Mouse (Mus musculus) midbrain, embryonic 16.5 days (tissue): ENCODE measurements around the gene Wfdc5. TPM values are rescaled to one million over a fixed set of nuclear protein-coding genes. Genes with fewer than 3 reads are reported as not detected.

Experiments
- ATAC-seq: fragments of 200-750 bp; cut with Nextera tagmentation; 2 replicates; pipeline ENCODE4 v1.8.0; 2017; ENCODE audit warnings: moderate TSS enrichment
- H3K27ac ChIP-seq: fragments of 300-500 bp; sonication (generic); 2 replicates; pipeline ENCODE4 v1.5.1; 2014; ENCODE audit warnings: mild to moderate bottlenecking, low read length, mixed read lengths
- H3K27me3 ChIP-seq: fragments of 300-500 bp; sonication (generic); 2 replicates; pipeline ENCODE4 v1.6.1; 2014; ENCODE audit warnings: low read depth, low read length, mixed read lengths; ENCODE audit not compliant: control insufficient read depth, insufficient read depth
- H3K36me3 ChIP-seq: fragments of 300-500 bp; sonication (generic); 2 replicates; pipeline ENCODE4 v1.6.1; 2014; ENCODE audit warnings: mild to moderate bottlenecking, low read length, moderate library complexity, mixed read lengths; ENCODE audit not compliant: control insufficient read depth, insufficient read depth
- H3K4me1 ChIP-seq: fragments of 300-500 bp; sonication (generic); 2 replicates; pipeline ENCODE4 v1.6.1; 2014; ENCODE audit warnings: mild to moderate bottlenecking, low read length, mixed read lengths; ENCODE audit not compliant: control insufficient read depth, insufficient read depth
- H3K4me2 ChIP-seq: fragments of 300-500 bp; sonication (generic); 2 replicates; pipeline ENCODE4 v1.6.1; 2014; ENCODE audit warnings: mild to moderate bottlenecking, low read length, mixed read lengths
- H3K4me3 ChIP-seq: fragments of 300-500 bp; sonication (generic); 2 replicates; pipeline ENCODE4 v1.5.1; 2014; ENCODE audit warnings: low read depth, mild to moderate bottlenecking, low read length, moderate library complexity, mixed read lengths
- H3K9ac ChIP-seq: fragments of 300-500 bp; sonication (generic); 2 replicates; pipeline ENCODE4 v1.6.1; 2014; ENCODE audit warnings: low read depth, low read length, mixed read lengths
- H3K9me3 ChIP-seq: fragments of 300-500 bp; sonication (generic); replicated peaks from 2 replicates; pipeline ENCODE4 v1.6.1; 2014; ENCODE audit warnings: mild to moderate bottlenecking, low read length, mixed read lengths; ENCODE audit not compliant: control insufficient read depth, poor library complexity, severe bottlenecking
- WGBS: fragments of 180-500 bp; shearing (Covaris S2); extraction: QIAGEN DNeasy Blood & Tissue Kit; methylation state at CpG from one replicate; pipeline ENCODE4 v1.1.7; 2014; 5-methylcytosine and 5-hydroxymethylcytosine counted together
- polyA plus RNA-seq: library from polyadenylated mRNA; unstranded; fragments of >200 nt; fragmentation: Nextera tagmentation; extraction: Ambion mirVana; gene quantifications from 2 replicates; pipeline ENCODE4 v1.2.1, GENCODE M21; 2015

Gene Wfdc5
- polyA plus RNA-seq, 1 experiment from 2014 or later, result not detected

DNA sequence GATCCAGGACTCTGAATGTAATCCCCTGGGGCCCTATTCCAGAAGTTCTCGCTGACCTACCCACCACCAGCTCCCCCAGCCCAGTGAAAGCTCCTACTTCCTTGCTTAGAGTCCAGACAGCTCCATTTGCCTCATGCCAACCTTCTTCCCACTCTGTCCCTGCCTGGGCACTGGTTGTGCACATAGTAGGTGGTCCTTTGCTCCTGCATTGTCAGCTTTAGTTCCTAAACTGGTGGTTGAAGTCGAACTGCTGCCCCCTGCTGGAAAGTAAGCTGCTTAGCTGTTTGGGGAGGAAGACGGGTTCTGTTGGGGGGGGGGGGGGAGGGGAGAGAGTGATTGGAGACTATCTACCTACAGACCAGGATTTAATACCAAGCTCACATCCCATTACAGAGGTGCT, 2.4 kb downstream of the Wfdc5 start:
- ATAC-seq, result no peak
- Histone ChIP-seq H3K36me3 (no peaks in the 10 kb centered on the region), H3K4me3 (no peak overlapping the region), H3K27ac (no peak overlapping the region), H3K9ac (no peak overlapping the region), H3K4me2 (no peak overlapping the region), H3K9me3 (no peaks in the 10 kb centered on the region), H3K27me3 (no peaks in the 10 kb centered on the region; the same call in 1 of the 2 replicates), H3K4me1 (no peaks in the 10 kb centered on the region)
- WGBS, result 35% methylated on average over 3 of the region's 3 CpGs

DNA sequence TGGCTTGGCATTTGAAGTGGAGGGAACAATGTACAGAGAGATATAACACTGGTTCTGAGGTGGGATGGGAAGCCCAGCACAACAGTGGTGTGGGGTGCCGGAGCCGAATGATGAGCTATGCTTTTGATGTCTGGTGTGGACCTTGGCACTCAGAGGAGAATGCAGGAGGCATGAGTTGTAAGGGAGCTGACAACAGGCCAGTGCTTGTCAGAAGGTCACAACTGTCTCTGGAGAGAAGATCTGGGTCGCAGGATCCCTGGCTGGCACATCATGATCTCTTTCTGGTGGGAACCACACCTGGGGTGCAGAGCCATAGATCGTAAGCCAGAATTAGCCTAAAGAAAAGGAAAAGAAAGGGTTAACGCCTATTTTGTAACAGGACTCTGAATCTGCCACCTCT, 4.7 kb downstream of the Wfdc5 start:
- no peak for ATAC-seq
- no peaks in the 10 kb centered on the region for H3K9me3 ChIP-seq
- no peaks in the 10 kb centered on the region for H3K36me3 ChIP-seq
- H3K9ac ChIP-seq, result no peak overlapping the region
- H3K4me3 ChIP-seq, result no peak overlapping the region
- 85% methylated on average over 5 of the region's 5 CpGs for WGBS
- H3K4me2 ChIP-seq, result no peak overlapping the region
- H3K27me3 ChIP-seq, result no peaks in the 10 kb centered on the region; the same call in 1 of the 2 replicates
- no peaks in the 10 kb centered on the region for H3K4me1 ChIP-seq
- no peak overlapping the region for H3K27ac ChIP-seq

DNA sequence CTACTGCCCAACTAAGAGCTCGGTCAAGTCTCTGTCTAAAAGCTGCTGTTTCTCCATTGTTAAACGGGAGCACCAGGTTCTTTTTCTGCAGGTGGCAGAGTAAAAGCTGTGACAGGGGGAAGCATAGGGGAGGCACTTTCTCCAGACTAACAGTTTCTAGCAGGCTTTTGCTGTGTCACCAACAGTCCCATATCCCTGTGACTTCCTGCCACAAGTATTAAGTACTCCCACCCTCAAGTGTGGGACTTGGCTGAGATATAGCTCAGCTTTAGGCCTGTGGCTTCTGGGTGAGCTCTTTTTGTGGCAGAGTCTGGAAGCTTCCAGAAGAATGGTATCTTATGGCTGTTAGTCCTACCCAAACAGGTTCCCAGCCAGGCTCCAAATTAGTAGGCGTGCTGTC, 6.7 kb downstream of the Wfdc5 start:
- peaks cover 3% of the 10 kb centered on the region for H3K4me1 ChIP-seq
- no peak overlapping the region for H3K9ac ChIP-seq
- H3K27ac ChIP-seq, result no peak overlapping the region
- H3K4me2 ChIP-seq, result no peak overlapping the region
- H3K4me3 ChIP-seq, result no peak overlapping the region
- no peaks in the 10 kb centered on the region for H3K36me3 ChIP-seq
- no peaks in the 10 kb centered on the region for H3K9me3 ChIP-seq
- ATAC-seq, result no peak
- H3K27me3 ChIP-seq, result peaks cover 12% of the 10 kb centered on the region
- WGBS, result 74% methylated on average over 3 of the region's 3 CpGs

DNA sequence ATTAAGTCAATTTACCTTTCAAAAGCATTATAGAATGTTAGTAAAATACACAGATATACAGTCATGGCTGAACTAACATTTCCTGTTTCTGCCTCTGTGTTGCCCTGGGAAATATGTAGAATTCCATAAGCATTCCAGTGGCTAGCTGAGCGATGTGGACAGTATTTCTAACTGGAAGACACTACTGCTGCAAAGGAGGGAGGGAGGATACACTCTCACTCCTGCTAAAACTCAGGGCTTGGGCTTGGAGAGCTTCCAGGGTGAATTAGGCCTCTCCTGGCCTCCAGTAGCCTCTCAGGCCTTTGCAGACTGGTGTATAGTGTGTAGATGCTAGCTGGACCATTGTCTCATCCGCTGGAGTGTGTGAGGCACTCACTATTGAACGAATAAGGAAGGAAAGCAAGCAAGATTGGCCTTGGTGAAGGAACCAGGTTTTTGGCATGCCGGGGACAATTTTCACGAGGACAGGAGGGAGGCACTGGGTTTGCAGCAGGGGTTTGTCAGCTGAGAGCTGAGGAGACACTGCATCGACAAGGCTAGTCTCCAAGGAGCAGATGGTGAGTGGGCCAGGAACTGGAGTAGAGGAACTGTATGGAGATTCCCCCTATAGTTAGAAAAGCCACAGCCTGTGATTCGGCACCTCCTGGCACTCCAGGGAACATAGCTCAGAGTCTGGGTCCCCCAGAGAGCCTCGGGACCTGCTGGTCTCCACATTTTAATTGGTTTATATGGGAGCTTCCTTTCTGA, 7.7 kb downstream of the Wfdc5 start:
- Histone ChIP-seq H3K4me1 (peaks cover 8% of the 10 kb centered on the region), H3K4me3 (no peak overlapping the region), H3K9me3 (no peaks in the 10 kb centered on the region), H3K27me3 (peaks cover 20% of the 10 kb centered on the region), H3K36me3 (no peaks in the 10 kb centered on the region), H3K9ac (no peak overlapping the region), H3K4me2 (no peak overlapping the region), H3K27ac (no peak overlapping the region)
- no peak for ATAC-seq
- WGBS, result 79% methylated on average over 8 of the region's 8 CpGs

DNA sequence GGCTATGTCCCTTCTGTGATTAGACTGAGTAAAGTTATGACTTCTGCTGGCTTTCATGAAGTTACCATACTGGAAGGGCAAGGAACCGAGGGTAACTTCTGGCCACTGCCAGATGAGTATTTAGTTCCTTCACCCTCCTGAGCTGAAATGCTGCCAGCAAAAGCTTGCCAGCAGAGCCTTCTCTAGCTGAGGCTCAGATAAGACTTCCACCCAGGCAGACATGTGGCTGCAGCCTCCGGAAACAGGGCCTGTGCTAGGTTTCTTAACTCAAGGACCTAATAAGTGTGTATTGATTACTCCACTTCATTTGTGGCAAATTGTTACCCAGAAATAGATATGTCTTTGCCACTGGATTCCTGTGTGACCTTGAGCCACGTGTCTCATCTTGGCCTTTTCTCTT, 9.1 kb downstream of the Wfdc5 start:
- no peaks in the 10 kb centered on the region for H3K9me3 ChIP-seq
- H3K4me3 ChIP-seq, result no peak overlapping the region
- no peak for ATAC-seq
- no peaks in the 10 kb centered on the region for H3K36me3 ChIP-seq
- no peak overlapping the region for H3K27ac ChIP-seq
- H3K4me1 ChIP-seq, result peaks cover 8% of the 10 kb centered on the region
- WGBS, result 71% methylated on average over 3 of the region's 3 CpGs
- H3K4me2 ChIP-seq, result no peak overlapping the region
- H3K9ac ChIP-seq, result no peak overlapping the region
- peaks cover 35% of the 10 kb centered on the region for H3K27me3 ChIP-seq

DNA sequence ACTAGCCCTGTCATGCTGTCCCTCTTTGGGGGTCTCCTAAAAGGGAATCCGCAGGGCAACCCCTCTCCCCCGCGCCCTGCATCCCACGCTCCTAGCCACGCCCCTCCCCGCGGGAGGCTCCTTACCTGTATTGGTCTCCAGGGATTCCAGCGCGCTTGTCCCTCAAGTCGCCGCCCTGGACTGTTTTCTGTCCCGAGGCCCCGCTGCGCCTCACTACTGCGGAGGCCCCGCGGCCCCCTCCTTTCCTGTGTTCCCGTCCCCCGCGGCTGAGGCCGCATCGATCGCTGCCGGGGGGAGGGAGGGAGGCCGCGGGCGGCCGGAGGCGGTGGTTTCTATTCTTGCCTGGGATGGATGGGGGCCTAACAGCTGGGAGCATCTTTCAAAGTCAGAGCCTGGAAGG, 11.6 kb downstream of the Wfdc5 start, which contains the start of gene Kcns1:
Kcns1 (minus strand) TSS at position 212 of the 400 bp plus-strand sequence.
- Histone ChIP-seq H3K9me3 (no peaks in the 10 kb centered on the region), H3K27ac (no peak within 1 kb of the TSS), H3K4me2 (peak within 1 kb of the TSS; percentile 73), H3K27me3 (peaks cover 59% of the 10 kb centered on the region), H3K4me1 (peaks cover 12% of the 10 kb centered on the region), H3K36me3 (no peaks in the 10 kb centered on the region), H3K9ac (0 out of 2 replicates have a peak within 1 kb of the TSS, but pooled peaks have one; percentile 45), H3K4me3 (peak within 1 kb of the TSS; percentile 38)
- WGBS, result under 1% methylated on average over 27 of the region's 29 CpGs
- no peak for ATAC-seq

DNA sequence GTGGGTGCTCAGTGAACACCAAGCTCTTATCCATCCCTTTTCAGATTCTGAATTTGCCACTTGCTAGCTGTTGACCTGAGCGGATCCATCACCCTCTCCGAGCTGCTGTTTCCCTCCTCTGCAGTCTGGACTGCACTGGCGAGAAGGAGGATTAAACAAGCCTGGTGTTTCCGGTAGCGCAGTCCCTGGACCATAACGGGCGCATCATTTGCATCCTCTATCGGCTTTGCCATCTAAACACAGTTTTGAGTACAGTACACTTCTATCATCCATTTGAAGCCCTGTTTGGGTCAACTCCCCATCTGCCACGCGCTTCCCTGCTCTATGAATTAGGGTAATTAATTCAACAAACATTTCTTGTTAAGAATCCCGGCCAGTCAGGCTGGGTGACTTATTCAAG, 12.2 kb downstream of the Wfdc5 start:
- Histone ChIP-seq H3K9me3 (no peaks in the 10 kb centered on the region), H3K27me3 (peaks cover 62% of the 10 kb centered on the region), H3K36me3 (no peaks in the 10 kb centered on the region), H3K4me2 (peak overlapping the region; percentile 73), H3K27ac (no peak overlapping the region), H3K4me1 (peaks cover 12% of the 10 kb centered on the region), H3K9ac (no peak overlapping the region), H3K4me3 (peak overlapping the region; percentile 38; the same call in 1 of the 2 replicates)
- WGBS, result 1% methylated on average over 11 of the region's 11 CpGs
- no peak for ATAC-seq

DNA sequence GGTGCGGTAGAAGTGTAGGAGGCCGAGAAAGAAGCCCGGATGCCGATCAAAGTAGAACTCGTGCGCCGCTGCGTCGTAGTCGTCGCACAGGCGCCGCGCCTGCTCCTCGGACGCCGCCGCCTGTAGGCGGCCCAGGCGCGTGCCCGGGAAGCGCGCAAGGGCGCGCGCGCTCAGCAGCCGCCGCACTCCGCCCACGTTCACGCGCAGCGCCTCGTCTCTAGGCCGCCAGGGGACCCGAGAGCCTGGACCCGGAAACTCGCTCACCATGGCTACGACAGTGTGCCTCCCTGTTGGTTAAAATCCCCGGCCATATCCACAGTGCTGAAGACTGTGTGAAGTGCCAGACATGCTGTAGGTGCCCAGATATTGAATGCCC, 14.0 kb downstream of the Wfdc5 start:
- Histone ChIP-seq H3K27ac (no peak overlapping the region), H3K36me3 (no peaks in the 10 kb centered on the region), H3K9ac (peak overlapping the region; percentile 57), H3K4me1 (peaks cover 12% of the 10 kb centered on the region), H3K27me3 (peaks cover 62% of the 10 kb centered on the region), H3K9me3 (no peaks in the 10 kb centered on the region), H3K4me3 (peak overlapping the region; percentile 44), H3K4me2 (peak overlapping the region; percentile 65)
- ATAC-seq, result peak; percentile 52; the same call in 1 of the 2 replicates
- 11% methylated on average over 42 of the region's 42 CpGs for WGBS

DNA sequence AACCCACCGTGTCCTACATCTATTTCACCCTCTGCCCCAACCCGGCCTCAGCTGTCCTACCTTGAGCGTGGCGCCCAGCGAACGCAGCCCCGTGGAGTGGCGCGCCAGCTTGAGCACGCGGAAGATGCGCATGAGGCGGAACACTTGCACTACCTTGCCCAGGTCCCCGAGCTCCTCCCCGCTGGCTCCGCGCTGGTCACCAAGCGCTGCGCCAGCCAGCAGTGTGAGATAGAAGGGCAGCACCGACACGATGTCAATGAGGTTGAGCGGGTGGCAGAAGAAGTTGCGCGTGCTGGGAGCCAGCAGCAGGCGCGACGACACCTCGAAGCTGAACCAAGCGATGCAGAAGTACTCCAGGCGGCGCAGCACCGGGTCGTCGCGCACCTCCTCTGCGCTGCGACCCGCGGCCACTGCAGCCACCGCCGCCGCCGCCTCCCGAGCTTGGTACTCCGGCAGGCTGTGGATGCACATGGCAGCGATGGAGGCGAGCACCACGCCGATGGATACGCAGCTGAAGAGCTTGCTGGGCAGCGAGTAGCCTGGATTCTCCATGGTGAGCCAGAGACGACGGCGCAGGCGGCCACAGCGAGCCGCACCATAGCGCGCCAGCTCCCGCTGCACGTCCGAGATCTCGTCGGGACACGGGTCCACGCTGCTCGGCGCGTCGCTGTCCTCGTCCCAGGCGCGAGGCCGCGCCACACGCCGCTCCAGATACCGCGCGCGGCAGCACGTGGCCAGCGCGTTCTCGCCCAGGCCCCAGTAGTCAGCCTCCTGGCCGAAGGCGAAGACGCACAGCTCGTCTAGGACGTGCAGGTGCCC, 14.6 kb downstream of the Wfdc5 start:
- ATAC-seq, result peak; percentile 84
- H3K4me1 ChIP-seq, result peaks cover 12% of the 10 kb centered on the region
- no peaks in the 10 kb centered on the region for H3K9me3 ChIP-seq
- peak overlapping the region; percentile 44 for H3K4me3 ChIP-seq
- H3K9ac ChIP-seq, result peak overlapping the region; percentile 57
- H3K4me2 ChIP-seq, result peak overlapping the region; percentile 65
- H3K27me3 ChIP-seq, result peaks cover 62% of the 10 kb centered on the region
- H3K27ac ChIP-seq, result no peak overlapping the region
- 14% methylated on average over 85 of the region's 90 CpGs for WGBS
- H3K36me3 ChIP-seq, result no peaks in the 10 kb centered on the region
